Mouse (Mus musculus) heart, adult 2 months (tissue): Measurements from ENCODE around the gene Epb41l4b.

Source experiments
- CTCF ChIP-seq: fragments of 200-600 bp; IDR thresholded peaks from 2 replicates; pipeline ENCODE4 v1.8.1; 2022; ENCODE audit warnings: antibody characterized with exemption, mild to moderate bottlenecking, moderate library complexity
- POLR2A ChIP-seq: fragments of 200-500 bp; IDR thresholded peaks from 2 replicates; pipeline ENCODE4 v1.6.1; 2011; ENCODE audit warnings: mild to moderate bottlenecking, low read depth, low read length, control low read depth; ENCODE audit not compliant: insufficient read depth

- TF ChIP-seq CTCF, result no peak
- TF ChIP-seq POLR2A, result no peak
These were observed 69.4 kb downstream of the Epb41l4b start for GRCm38 (mm10) chr4:57073843-57074242.
